Comparison of ENCODE assay signal across 13 mouse cellular contexts in genomic region chr14:79021725-79022124, GRCm38 (mm10).
DNase-seq lines count a peak whose midpoint lies in the region; ATAC-seq lines count a peak whose summit lies in the region.
"Had no signal": no experiment of that assay in that cellular context is flagged by ENCODE, and none has a peak within 500 bp of the region (broad histone marks: within the 10 kb centered on the region; RNA-seq: fewer than 3 reads in every experiment).

No protein-coding gene starts in this region.

- H3K4me3 ChIP-seq in midbrain, embryonic 11.5 days (ENCODE audit: low read depth, low read length): no peak overlapping the region
- no peak overlapping the region for H3K4me3 ChIP-seq in midbrain, embryonic 15.5 days
- H3K4me3 ChIP-seq in midbrain, embryonic 16.5 days (ENCODE audit: low read depth, low read length): no peak overlapping the region
- H3K4me3 ChIP-seq: embryonic facial prominence, embryonic 13.5 days; liver, embryonic 13.5 days; stomach, embryonic 15.5 days had no signal

- no peaks in the 10 kb centered on the region for H3K36me3 ChIP-seq in midbrain, embryonic 11.5 days (ENCODE audit: control insufficient read depth, insufficient read depth, low read length)
- H3K36me3 ChIP-seq in midbrain, embryonic 15.5 days (replicated peaks): no peaks in the 10 kb centered on the region
- H3K36me3 ChIP-seq in midbrain, embryonic 16.5 days (ENCODE audit: control insufficient read depth, insufficient read depth, low read length): 0 out of 2 replicates have a peak, but pooled peaks cover 2% of the 10 kb centered on the region
- H3K36me3 ChIP-seq: embryonic facial prominence, embryonic 13.5 days; liver, embryonic 13.5 days; stomach, embryonic 15.5 days had no signal

- H3K4me2 ChIP-seq in midbrain, embryonic 11.5 days: no peak overlapping the region
- no peak overlapping the region for H3K4me2 ChIP-seq in midbrain, embryonic 15.5 days
- no peak overlapping the region for H3K4me2 ChIP-seq in midbrain, embryonic 16.5 days (ENCODE audit: low read length)
- H3K4me2 ChIP-seq: embryonic facial prominence, embryonic 13.5 days; liver, embryonic 13.5 days; stomach, embryonic 15.5 days had no signal

- WGBS in midbrain, embryonic 11.5 days: 27% methylated on average over 7 of the region's 7 CpGs
- 10% methylated on average over 7 of the region's 7 CpGs for WGBS in midbrain, embryonic 15.5 days
- WGBS in midbrain, embryonic 16.5 days: 12% methylated on average over 7 of the region's 7 CpGs

- H3K27me3 ChIP-seq in midbrain, embryonic 11.5 days (ENCODE audit: control insufficient read depth, insufficient read depth, low read length): no peaks in the 10 kb centered on the region
- H3K27me3 ChIP-seq in midbrain, embryonic 15.5 days (replicated peaks): no peaks in the 10 kb centered on the region
- H3K27me3 ChIP-seq in midbrain, embryonic 16.5 days (ENCODE audit: control insufficient read depth, insufficient read depth, low read depth, low read length): no peaks in the 10 kb centered on the region
- H3K27me3 ChIP-seq: embryonic facial prominence, embryonic 13.5 days; liver, embryonic 13.5 days; stomach, embryonic 15.5 days had no signal

- ATAC-seq in midbrain, embryonic 11.5 days (ENCODE audit: low FRiP score): peak; percentile 65; the same call in 1 of the 2 replicates
- ATAC-seq in midbrain, embryonic 15.5 days (replicated peaks): no peak
- ATAC-seq in midbrain, embryonic 16.5 days: no peak
- ATAC-seq: forebrain, embryonic 16.5 days had no signal

- no peaks in the 10 kb centered on the region for H3K4me1 ChIP-seq in midbrain, embryonic 11.5 days (ENCODE audit: control insufficient read depth, insufficient read depth, low read length)
- peaks cover 5% of the 10 kb centered on the region; the same call in 1 of the 2 replicates for H3K4me1 ChIP-seq in midbrain, embryonic 15.5 days
- H3K4me1 ChIP-seq in midbrain, embryonic 16.5 days (ENCODE audit: control insufficient read depth, insufficient read depth, low read length): peaks cover 4% of the 10 kb centered on the region
- H3K4me1 ChIP-seq: embryonic facial prominence, embryonic 13.5 days; liver, embryonic 13.5 days; stomach, embryonic 15.5 days had no signal

- DNase-seq in embryo, embryonic 10 days (ENCODE audit: low spot score): peak; percentile 39
- no peak for DNase-seq in embryo, embryonic 9.5 days (ENCODE audit: extremely low spot score)
- DNase-seq in midbrain, embryonic 11.5 days (ENCODE audit: low spot score, missing footprints): peak; percentile 86
- DNase-seq in adrenal gland, postnatal 25 days: peak; percentile 48
- DNase-seq in heart, postnatal 4 days: no peak
- no peak for DNase-seq in urinary bladder, adult 18-20 months (ENCODE audit: low spot score in 2 of 2)
- DNase-seq: B cell, adult 2 months; liver, embryonic 13.5 days had no signal

- H3K9me3 ChIP-seq in midbrain, embryonic 11.5 days (ENCODE audit: control insufficient read depth, low read length): no peaks in the 10 kb centered on the region
- no peaks in the 10 kb centered on the region for H3K9me3 ChIP-seq in midbrain, embryonic 15.5 days
- H3K9me3 ChIP-seq in midbrain, embryonic 16.5 days (replicated peaks; ENCODE audit: control insufficient read depth, low read length, poor library complexity, severe bottlenecking): no peaks in the 10 kb centered on the region
- H3K9me3 ChIP-seq: embryonic facial prominence, embryonic 13.5 days; liver, embryonic 13.5 days; stomach, embryonic 15.5 days had no signal

- no peak overlapping the region for H3K27ac ChIP-seq in midbrain, embryonic 11.5 days (ENCODE audit: low read depth, low read length)
- no peak overlapping the region for H3K27ac ChIP-seq in midbrain, embryonic 15.5 days
- H3K27ac ChIP-seq in midbrain, embryonic 16.5 days (ENCODE audit: low read length): 0 out of 2 replicates have a peak overlapping the region, but pooled peaks have one; percentile 2
- H3K27ac ChIP-seq: embryonic facial prominence, embryonic 13.5 days; liver, embryonic 13.5 days; stomach, embryonic 15.5 days had no signal

- H3K9ac ChIP-seq in midbrain, embryonic 11.5 days (ENCODE audit: low read length): no peak overlapping the region
- H3K9ac ChIP-seq in midbrain, embryonic 15.5 days: no peak overlapping the region
- H3K9ac ChIP-seq in midbrain, embryonic 16.5 days (ENCODE audit: low read depth, low read length): no peak overlapping the region
- H3K9ac ChIP-seq: embryonic facial prominence, embryonic 13.5 days; liver, embryonic 13.5 days; stomach, embryonic 15.5 days had no signal

Comparison
In these comparisons a context has a peak if more than half of its experiments do, and no peak if none do; other contexts are left out.
1. DNase-seq: peak in embryo, embryonic 10 days (single experiment), midbrain, embryonic 11.5 days (single experiment) and adrenal gland, postnatal 25 days (single experiment); none in embryo, embryonic 9.5 days (single experiment), heart, postnatal 4 days (single experiment) and urinary bladder, adult 18-20 months (0 of 2).